Comparison of ENCODE assay signal across 11 mouse cellular contexts in genomic region chr7:34400070-34400469, GRCm38 (mm10). TPM values are rescaled to one million over a fixed set of nuclear protein-coding genes. Genes with fewer than 3 reads are reported as not detected.
DNase-seq lines count a peak whose midpoint lies in the region; ATAC-seq and TF ChIP-seq lines count a peak whose summit lies in the region.
"Had no signal": no experiment of that assay in that cellular context is flagged by ENCODE, and none has a peak within 500 bp of the region (broad histone marks: within the 10 kb centered on the region; RNA-seq: fewer than 3 reads in every experiment).

No protein-coding gene starts in this region.

- no peak overlapping the region for H3K4me2 ChIP-seq in limb, embryonic 11.5 days (ENCODE audit: low read depth, severe bottlenecking)
- no peak overlapping the region for H3K4me2 ChIP-seq in neural tube, embryonic 15.5 days

- no peaks in the 10 kb centered on the region for H3K9me3 ChIP-seq in limb, embryonic 11.5 days (ENCODE audit: control insufficient read depth, low read length)
- H3K9me3 ChIP-seq in limb, embryonic 10.5 days (replicated peaks) = no peaks in the 10 kb centered on the region
- no peaks in the 10 kb centered on the region for H3K9me3 ChIP-seq in neural tube, embryonic 15.5 days (replicated peaks)

- no peaks in the 10 kb centered on the region for H3K36me3 ChIP-seq in limb, embryonic 11.5 days (ENCODE audit: control insufficient read depth, insufficient read depth, low read length)
- H3K36me3 ChIP-seq in limb, embryonic 10.5 days = no peaks in the 10 kb centered on the region
- H3K36me3 ChIP-seq in heart, adult 2 months (ENCODE audit: control insufficient read depth, insufficient read depth, low read length) = no peaks in the 10 kb centered on the region
- no peaks in the 10 kb centered on the region for H3K36me3 ChIP-seq in neural tube, embryonic 15.5 days

- DNase-seq in limb, embryonic 11.5 days (ENCODE audit: low spot score) = peak; percentile 30
- DNase-seq in limb, embryonic 10.5 days (ENCODE audit: low spot score) = no peak
- peak; percentile 48 for DNase-seq in 416B (ENCODE audit: low read depth)
- peak; percentile 35 for DNase-seq in CD4-positive helper T cell, adult 2 months (ENCODE audit: low read depth, low spot score)
- no peak for DNase-seq in heart, adult 2 months
- DNase-seq: kidney, adult 9 months; right cerebral cortex, adult 18-20 months had no signal

- no peak for TF ChIP-seq CTCF in heart, adult 2 months (IDR thresholded peaks at IDR 0.05)

- TF ChIP-seq EP300 in heart, adult 2 months (IDR thresholded peaks at IDR 0.05; ENCODE audit: insufficient read depth, low read depth, low read length) = no peak

- 68% methylated on average over 2 of the region's 4 CpGs for WGBS in limb, embryonic 11.5 days
- 35% methylated on average over 2 of the region's 4 CpGs for WGBS in limb, embryonic 10.5 days
- 43% methylated on average over 4 of the region's 4 CpGs for WGBS in heart, adult 2 months
- 65% methylated on average over 2 of the region's 4 CpGs for WGBS in neural tube, embryonic 15.5 days

- no peaks in the 10 kb centered on the region for H3K27me3 ChIP-seq in limb, embryonic 11.5 days (ENCODE audit: control insufficient read depth, insufficient read depth, low read length)
- H3K27me3 ChIP-seq in limb, embryonic 10.5 days (ENCODE audit: low read depth, poor library complexity, severe bottlenecking) = no peaks in the 10 kb centered on the region
- no peaks in the 10 kb centered on the region for H3K27me3 ChIP-seq in heart, adult 2 months (ENCODE audit: control insufficient read depth, insufficient read depth, low read length)
- no peaks in the 10 kb centered on the region for H3K27me3 ChIP-seq in neural tube, embryonic 15.5 days (replicated peaks)

- no peak overlapping the region for H3K27ac ChIP-seq in limb, embryonic 11.5 days (replicated peaks; ENCODE audit: low read depth, low read length)
- H3K27ac ChIP-seq in limb, embryonic 10.5 days = no peak overlapping the region
- no peak overlapping the region for H3K27ac ChIP-seq in heart, adult 2 months
- no peak overlapping the region for H3K27ac ChIP-seq in neural tube, embryonic 15.5 days (replicated peaks)

- no peaks in the 10 kb centered on the region for H3K79me2 ChIP-seq in heart, adult 2 months (replicated peaks; ENCODE audit: control insufficient read depth, insufficient read depth, low read length)

- intact Hi-C loops in heart, adult 2 months (cut with DNase I) = no loop called here

- no peak overlapping the region for H3K9ac ChIP-seq in limb, embryonic 11.5 days (ENCODE audit: low read length)
- no peak overlapping the region for H3K9ac ChIP-seq in heart, adult 2 months (ENCODE audit: low read depth, low read length)
- no peak overlapping the region for H3K9ac ChIP-seq in neural tube, embryonic 15.5 days (replicated peaks)

- H3K4me1 ChIP-seq in limb, embryonic 11.5 days (ENCODE audit: control insufficient read depth, insufficient read depth, low read length) = no peaks in the 10 kb centered on the region
- H3K4me1 ChIP-seq in limb, embryonic 10.5 days = peaks cover 4% of the 10 kb centered on the region; the same call in 1 of the 2 replicates
- H3K4me1 ChIP-seq in heart, adult 2 months (ENCODE audit: control insufficient read depth, insufficient read depth, low read length) = no peaks in the 10 kb centered on the region
- H3K4me1 ChIP-seq in neural tube, embryonic 15.5 days = no peaks in the 10 kb centered on the region

- ATAC-seq in limb, embryonic 11.5 days (ENCODE audit: insufficient number of reproducible peaks, low FRiP score, low TSS enrichment, low read depth) = no peak
- ATAC-seq in erythroblast, adult 5-6 weeks (replicated peaks; ENCODE audit: low FRiP score, poor library complexity, severe bottlenecking) = peak; percentile 75; the same call in 1 of the 2 replicates
- ATAC-seq in neural tube, embryonic 15.5 days (ENCODE audit: low FRiP score) = no peak
- ATAC-seq in monocyte, adult 5-6 weeks (replicated peaks; ENCODE audit: insufficient number of reproducible peaks, low FRiP score, low TSS enrichment, poor library complexity, severe bottlenecking) = no peak

- no peak for TF ChIP-seq POLR2A in heart, adult 2 months (IDR thresholded peaks at IDR 0.05; ENCODE audit: insufficient read depth, low read depth, low read length)

- H3K4me3 ChIP-seq in limb, embryonic 11.5 days (ENCODE audit: low read depth, low read length) = no peak overlapping the region
- no peak overlapping the region for H3K4me3 ChIP-seq in limb, embryonic 10.5 days
- H3K4me3 ChIP-seq in heart, adult 2 months = no peak overlapping the region
- H3K4me3 ChIP-seq in neural tube, embryonic 15.5 days (replicated peaks) = no peak overlapping the region
- H3K4me3 ChIP-seq: myocyte had no signal

RNA-seq across cellular contexts. Expression of gene Lsm14a, which starts 7.0 kb away (rescaled TPM):
- polyA plus RNA-seq in limb, embryonic 11.5 days (2014; fragmentation: Nextera tagmentation; extraction: Ambion mirVana) = 65.5 and 70.5 TPM in 2 replicates
- 91.6 and 96.3 TPM in 2 replicates for polyA plus RNA-seq in limb, embryonic 10.5 days (2016; fragmentation: Nextera tagmentation; extraction: Ambion mirVana)
- total RNA-seq in erythroblast, adult 5-6 weeks (2015; ENCODE audit: low replicate concordance) = 54.0 and 54.3 TPM in 2 replicates
- total RNA-seq in erythroblast, adult 5-6 weeks (2017; ENCODE audit: low replicate concordance) = 52.1 and 84.2 TPM in 2 replicates
- 10 to 100 TPM; 86.9 to 88.3 TPM for total RNA-seq in heart, adult 2 months (2021)
- 42.9 and 68.7 TPM in 2 replicates for polyA plus RNA-seq in heart, adult 2 months (2012; rRNA removed)
- 47.5 and 59.2 TPM in 2 replicates for polyA plus RNA-seq in neural tube, embryonic 15.5 days (2015; fragmentation: Nextera tagmentation; extraction: Ambion mirVana)
- total RNA-seq in monocyte, adult 5-6 weeks (2017) = 94.4 to 159 TPM (median 97.2 TPM) in 3 replicates

Comparison
In these comparisons a context has a peak if more than half of its experiments do, and no peak if none do; other contexts are left out.
1. DNase-seq: peak in limb, embryonic 11.5 days (single experiment), 416B (single experiment) and CD4-positive helper T cell, adult 2 months (single experiment); none in limb, embryonic 10.5 days (single experiment) and heart, adult 2 months (0 of 2).